Mouse (Mus musculus): ENCODE measurements around the gene Slc35b2. TPM values are rescaled to one million over a fixed set of nuclear protein-coding genes. Genes with fewer than 3 reads are reported as not detected.

Slc35b2 gene
- 10 to 100 TPM; 36.1 to 38.7 TPM for total RNA-seq (2021)

GRCm38 (mm10) chr17:45563655-45564530 is at the start of gene Slc35b2:
Slc35b2 (plus strand) TSS chr17:45563874.
- DNase-seq (ENCODE audit: extremely low spot score in 1 of 2, low spot score in 1 of 2) = peak; percentile 83 to 88

- DNase-seq (ENCODE audit: extremely low spot score in 1 of 2, low spot score in 1 of 2) = no peak
Observed at GRCm38 (mm10) chr17:45515204-45515726, 48.4 kb upstream of the Slc35b2 start.

GRCm38 (mm10) chr17:45515806-45516205 is 47.9 kb upstream of the Slc35b2 start:
- no peak for DNase-seq (ENCODE audit: extremely low spot score in 1 of 2, low spot score in 1 of 2)

- DNase-seq (ENCODE audit: extremely low spot score in 1 of 2, low spot score in 1 of 2) = peak; percentile 83 to 97
Observed at GRCm38 (mm10) chr17:45516488-45516887, 47.2 kb upstream of the Slc35b2 start.

- no peak for DNase-seq (ENCODE audit: extremely low spot score in 1 of 2, low spot score in 1 of 2)
Observed at GRCm38 (mm10) chr17:45517135-45517534, 46.5 kb upstream of the Slc35b2 start.

- DNase-seq (ENCODE audit: extremely low spot score in 1 of 2, low spot score in 1 of 2) = no peak
Observed at GRCm38 (mm10) chr17:45517549-45518215, 46.0 kb upstream of the Slc35b2 start.

- no peak for DNase-seq (ENCODE audit: extremely low spot score in 1 of 2, low spot score in 1 of 2)
Observed at GRCm38 (mm10) chr17:45518766-45519475, 44.8 kb upstream of the Slc35b2 start.

GRCm38 (mm10) chr17:45520136-45520535 is 43.5 kb upstream of the Slc35b2 start:
- DNase-seq (ENCODE audit: extremely low spot score in 1 of 2, low spot score in 1 of 2) = no peak

- DNase-seq (ENCODE audit: extremely low spot score in 1 of 2, low spot score in 1 of 2) = no peak
Observed at GRCm38 (mm10) chr17:45523263-45523662, 40.4 kb upstream of the Slc35b2 start, which contains the start of gene Tcte1. Tcte1 (plus strand) TSS chr17:45523434.

GRCm38 (mm10) chr17:45524961-45525360 is 38.7 kb upstream of the Slc35b2 start:
- no peak for DNase-seq (ENCODE audit: extremely low spot score in 1 of 2, low spot score in 1 of 2)

- DNase-seq (ENCODE audit: extremely low spot score in 1 of 2, low spot score in 1 of 2) = no peak
Observed at GRCm38 (mm10) chr17:45526571-45526970, 37.1 kb upstream of the Slc35b2 start.

- peak in 1 of 2 experiments; percentile 53 for DNase-seq (ENCODE audit: extremely low spot score in 1 of 2, low spot score in 1 of 2)
Observed at GRCm38 (mm10) chr17:45530346-45530782, 33.3 kb upstream of the Slc35b2 start.

- DNase-seq (ENCODE audit: extremely low spot score in 1 of 2, low spot score in 1 of 2) = no peak
Observed at GRCm38 (mm10) chr17:45532896-45533295, 30.8 kb upstream of the Slc35b2 start.

- DNase-seq (ENCODE audit: extremely low spot score in 1 of 2, low spot score in 1 of 2) = no peak
Observed at GRCm38 (mm10) chr17:45536264-45536663, 27.4 kb upstream of the Slc35b2 start.

- no peak for DNase-seq (ENCODE audit: extremely low spot score in 1 of 2, low spot score in 1 of 2)
Observed at GRCm38 (mm10) chr17:45538394-45538793, 25.3 kb upstream of the Slc35b2 start.

GRCm38 (mm10) chr17:45539664-45540063 is 24.0 kb upstream of the Slc35b2 start:
- no peak for DNase-seq (ENCODE audit: extremely low spot score in 1 of 2, low spot score in 1 of 2)

GRCm38 (mm10) chr17:45542129-45542528 is 21.5 kb upstream of the Slc35b2 start:
- no peak for DNase-seq (ENCODE audit: extremely low spot score in 1 of 2, low spot score in 1 of 2)

GRCm38 (mm10) chr17:45542705-45543104 is 21.0 kb upstream of the Slc35b2 start:
- DNase-seq (ENCODE audit: extremely low spot score in 1 of 2, low spot score in 1 of 2) = no peak

GRCm38 (mm10) chr17:45543115-45543514 is 20.6 kb upstream of the Slc35b2 start:
- DNase-seq (ENCODE audit: extremely low spot score in 1 of 2, low spot score in 1 of 2) = no peak

- no peak for DNase-seq (ENCODE audit: extremely low spot score in 1 of 2, low spot score in 1 of 2)
Observed at GRCm38 (mm10) chr17:45544001-45544872, 19.4 kb upstream of the Slc35b2 start.

Data from layer of hippocampus, postnatal 25 days (tissue).